Mouse (Mus musculus) liver (tissue): ENCODE measurements around the gene Sprtn.
A peak's percentile ranks its signal among the peaks of the same experiment; 100 is the strongest.

ENCODE experiments used
- DNase-seq: peaks from one replicate; pipeline ENCODE4 v3.0.0-alpha.2; 2020; ENCODE audit warnings: mixed read lengths

Sprtn gene

GRCm38 (mm10) chr8:124947865-124948732 lies 50.4 kb downstream of the Sprtn start:
- DNase-seq, result peak; percentile 44

- no peak for DNase-seq
Observed at GRCm38 (mm10) chr8:124948733-124949111, 51.0 kb downstream of the Sprtn start.

- peak; percentile 84 for DNase-seq
Observed at GRCm38 (mm10) chr8:124949209-124950068, 51.8 kb downstream of the Sprtn start, which contains the start of gene Egln1. Gene Egln1, minus strand, starts transcription at chr8:124949324.

GRCm38 (mm10) chr8:124950069-124950456 lies 52.4 kb downstream of the Sprtn start:
- no peak for DNase-seq

GRCm38 (mm10) chr8:124950865-124951264 lies 53.2 kb downstream of the Sprtn start:
- DNase-seq, result no peak

- no peak for DNase-seq
Observed at GRCm38 (mm10) chr8:124953188-124953587, 55.5 kb downstream of the Sprtn start.

- no peak for DNase-seq
Observed at GRCm38 (mm10) chr8:124954572-124955082, 56.9 kb downstream of the Sprtn start.
